Mouse (Mus musculus) heart, postnatal 0 days (tissue): ENCODE data around the gene Nup107.
"Not testable (repeated sequence)": the region's sequence is repeated elsewhere in the genome, so short reads cannot be mapped to it uniquely, and the experiment has no call there.

Experiments
- CTCF ChIP-seq: IDR thresholded peaks from 2 replicates; pipeline ENCODE4 v1.5.1; 2016; ENCODE audit warnings: antibody characterized with exemption, control low read depth, low read depth
- EP300 ChIP-seq: IDR thresholded peaks from 2 replicates; pipeline ENCODE4 v1.6.1; 2016; ENCODE audit warnings: antibody characterized with exemption, low read depth

DNA sequence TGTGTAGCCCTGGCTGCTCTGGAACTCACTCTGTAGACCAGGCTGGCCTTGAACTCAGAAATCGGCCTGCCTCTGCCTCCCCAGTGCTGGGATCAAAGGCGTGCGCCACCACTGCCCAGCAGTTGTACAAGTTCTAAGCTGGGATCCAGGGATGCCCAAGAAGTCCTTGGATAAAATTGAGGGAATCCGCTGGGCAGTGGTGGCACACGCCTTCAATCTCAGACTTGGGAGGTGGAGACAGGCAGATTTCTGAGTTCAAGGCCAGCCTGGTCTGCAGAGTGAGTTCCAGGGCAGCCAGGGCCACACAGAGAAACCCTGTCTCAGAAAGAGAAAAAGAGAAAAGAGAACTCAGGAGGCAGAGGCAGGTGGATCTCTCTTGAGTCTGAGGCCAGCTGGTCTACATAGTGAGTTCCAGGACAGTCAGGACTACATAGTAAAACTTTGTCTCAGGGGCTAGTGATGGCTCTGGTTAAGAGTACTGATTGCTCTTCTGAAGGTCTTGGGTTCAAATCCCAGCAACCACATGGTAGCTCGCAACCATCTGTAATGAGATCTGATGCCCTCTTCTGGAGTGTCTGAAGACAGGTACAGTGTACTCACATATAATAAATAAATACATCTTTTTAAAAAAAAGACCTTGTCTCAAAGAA is 88.1 kb downstream of the Nup107 start:
- TF ChIP-seq CTCF, EP300: not testable (repeated sequence)
